Mouse (Mus musculus): ENCODE measurements around the gene Inha.

Gene Inha

GRCm38 (mm10) chr1:75507006-75507405 lies at the start of gene Inha:
Gene Inha, plus strand, starts transcription at chr1:75507077.
- DNase-seq (ENCODE audit: low spot score in 2 of 2), result no peak

GRCm38 (mm10) chr1:75457710-75458024 lies 49.2 kb upstream of the Inha start:
- DNase-seq (ENCODE audit: low spot score in 2 of 2), result no peak

GRCm38 (mm10) chr1:75458025-75458788 lies 48.7 kb upstream of the Inha start:
- no peak for DNase-seq (ENCODE audit: low spot score in 2 of 2)

- DNase-seq (ENCODE audit: low spot score in 2 of 2), result no peak
These were observed 47.8 kb upstream of the Inha start for GRCm38 (mm10) chr1:75458789-75459684.

GRCm38 (mm10) chr1:75460297-75460696 lies 46.6 kb upstream of the Inha start:
- no peak for DNase-seq (ENCODE audit: low spot score in 2 of 2)

- no peak for DNase-seq (ENCODE audit: low spot score in 2 of 2)
These were observed 44.2 kb upstream of the Inha start for GRCm38 (mm10) chr1:75462636-75463035.

GRCm38 (mm10) chr1:75463652-75464204 lies 43.1 kb upstream of the Inha start:
- no peak for DNase-seq (ENCODE audit: low spot score in 2 of 2)

GRCm38 (mm10) chr1:75467215-75467927 lies 39.5 kb upstream of the Inha start:
- DNase-seq (ENCODE audit: low spot score in 2 of 2), result peak; percentile 74 to 84

GRCm38 (mm10) chr1:75469287-75469825 lies 37.5 kb upstream of the Inha start:
- no peak for DNase-seq (ENCODE audit: low spot score in 2 of 2)

- no peak for DNase-seq (ENCODE audit: low spot score in 2 of 2)
These were observed 30.4 kb upstream of the Inha start for GRCm38 (mm10) chr1:75476441-75476840.

- peak; percentile 73 to 80 for DNase-seq (ENCODE audit: low spot score in 2 of 2)
These were observed 29.5 kb upstream of the Inha start for GRCm38 (mm10) chr1:75477264-75477965.

GRCm38 (mm10) chr1:75477966-75478290 lies 28.9 kb upstream of the Inha start:
- DNase-seq (ENCODE audit: low spot score in 2 of 2), result no peak

- DNase-seq (ENCODE audit: low spot score in 2 of 2), result no peak
These were observed 28.4 kb upstream of the Inha start for GRCm38 (mm10) chr1:75478497-75478896.

GRCm38 (mm10) chr1:75478916-75479634 lies 27.8 kb upstream of the Inha start, which contains the start of the genes Chpf and Tmem198:
Gene Chpf, minus strand, starts transcription at chr1:75479307.
Gene Tmem198, plus strand, starts transcription at chr1:75479532.
- peak; percentile 95 to 96 for DNase-seq (ENCODE audit: low spot score in 2 of 2)

- DNase-seq (ENCODE audit: low spot score in 2 of 2), result no peak
These were observed 27.3 kb upstream of the Inha start for GRCm38 (mm10) chr1:75479635-75479989.

- DNase-seq (ENCODE audit: low spot score in 2 of 2), result no peak
These were observed 26.8 kb upstream of the Inha start for GRCm38 (mm10) chr1:75480036-75480435.

GRCm38 (mm10) chr1:75480735-75481134 lies 26.1 kb upstream of the Inha start:
- DNase-seq (ENCODE audit: low spot score in 2 of 2), result no peak

- no peak for DNase-seq (ENCODE audit: low spot score in 2 of 2)
These were observed 20.3 kb upstream of the Inha start for GRCm38 (mm10) chr1:75486561-75486960.

- no peak for DNase-seq (ENCODE audit: low spot score in 2 of 2)
These were observed 19.9 kb upstream of the Inha start for GRCm38 (mm10) chr1:75487040-75487404.

GRCm38 (mm10) chr1:75487405-75488161 lies 19.3 kb upstream of the Inha start:
- peak in 1 of 2 experiments; percentile 64 for DNase-seq (ENCODE audit: low spot score in 2 of 2)

All from frontal cortex, postnatal 14 days (tissue).